Mouse (Mus musculus) limb, embryonic 10.5 days (tissue): ENCODE measurements around the gene Lce1a1. TPM values are rescaled to one million over a fixed set of nuclear protein-coding genes. Genes with fewer than 3 reads are reported as not detected.

ENCODE experiments used
- DNase-seq: peaks from one replicate; pipeline ENCODE4 v3.0.0-alpha.2; 2017; ENCODE audit warnings: low spot score
- H3K27ac ChIP-seq: fragments of 300-500 bp; sonication (generic); 2 replicates; pipeline ENCODE4 v1.5.1; 2016; ENCODE audit warnings: mild to moderate bottlenecking
- H3K27me3 ChIP-seq: fragments of 300-500 bp; sonication (generic); 2 replicates; pipeline ENCODE4 v1.6.1; 2016; ENCODE audit warnings: low read depth, mild to moderate bottlenecking; ENCODE audit not compliant: poor library complexity, severe bottlenecking
- H3K36me3 ChIP-seq: fragments of 300-500 bp; sonication (generic); 2 replicates; pipeline ENCODE4 v1.6.1; 2016; ENCODE audit warnings: mild to moderate bottlenecking, moderate library complexity
- H3K4me1 ChIP-seq: fragments of 300-500 bp; sonication (generic); 2 replicates; pipeline ENCODE4 v1.6.1; 2016
- H3K4me3 ChIP-seq: fragments of 300-500 bp; sonication (generic); 2 replicates; pipeline ENCODE4 v1.5.1; 2016; ENCODE audit warnings: mild to moderate bottlenecking, moderate library complexity
- H3K9me3 ChIP-seq: fragments of 300-500 bp; sonication (generic); replicated peaks from 2 replicates; pipeline ENCODE4 v1.6.1; 2016; ENCODE audit warnings: mild to moderate bottlenecking
- WGBS: fragments of 180-500 bp; shearing (Covaris S2); methylation state at CpG from one replicate; pipeline ENCODE4 v1.1.7; 2016; 5-methylcytosine and 5-hydroxymethylcytosine counted together
- polyA plus RNA-seq: library from polyadenylated mRNA; unstranded; fragments of >200 nt; fragmentation: Nextera tagmentation; extraction: Ambion mirVana; gene quantifications from 2 replicates; pipeline ENCODE4 v1.2.1, GENCODE M21; 2016

The Lce1a1 gene
- polyA plus RNA-seq, 1 experiment from 2014 or later: not detected

- DNase-seq: no peak
- Histone ChIP-seq H3K4me3 (no peak within 1 kb of the TSS), H3K36me3 (no peaks in the 10 kb centered on the region), H3K4me1 (no peaks in the 10 kb centered on the region), H3K9me3 (no peaks in the 10 kb centered on the region), H3K27me3 (no peaks in the 10 kb centered on the region), H3K27ac (no peak within 1 kb of the TSS)
These were observed 40.7 kb downstream of the Lce1a1 start, which contains the start of gene 2210017I01Rik for GRCm38 (mm10) chr3:92607392-92607791. Gene 2210017I01Rik (minus strand): TSS chr3:92607492.

GRCm38 (mm10) chr3:92602169-92602568 lies 45.9 kb downstream of the Lce1a1 start:
- DNase-seq: no peak
- WGBS: 51% methylated on average over 1 of the region's 1 CpGs

GRCm38 (mm10) chr3:92600456-92600855 lies 47.7 kb downstream of the Lce1a1 start:
- Histone ChIP-seq H3K36me3 (no peaks in the 10 kb centered on the region), H3K4me1 (no peaks in the 10 kb centered on the region), H3K9me3 (no peaks in the 10 kb centered on the region), H3K4me3 (no peak overlapping the region), H3K27ac (no peak overlapping the region), H3K27me3 (no peaks in the 10 kb centered on the region)
- 47% methylated on average over 1 of the region's 1 CpGs for WGBS
- no peak for DNase-seq

More at GRCm38 (mm10) chr3:92602169-92602568, 45.9 kb downstream of the Lce1a1 start:
- Histone ChIP-seq H3K27me3 (no peaks in the 10 kb centered on the region), H3K27ac (no peak overlapping the region), H3K36me3 (no peaks in the 10 kb centered on the region), H3K9me3 (no peaks in the 10 kb centered on the region), H3K4me3 (no peak overlapping the region), H3K4me1 (no peaks in the 10 kb centered on the region)

- Histone ChIP-seq H3K36me3 (no peaks in the 10 kb centered on the region), H3K9me3 (no peaks in the 10 kb centered on the region), H3K4me1 (no peaks in the 10 kb centered on the region), H3K27ac (no peak overlapping the region), H3K4me3 (no peak overlapping the region), H3K27me3 (no peaks in the 10 kb centered on the region)
- no peak for DNase-seq
These were observed 48.1 kb downstream of the Lce1a1 start for GRCm38 (mm10) chr3:92599973-92600372.

GRCm38 (mm10) chr3:92598429-92598828 lies 49.7 kb downstream of the Lce1a1 start:
- Histone ChIP-seq H3K4me1 (no peaks in the 10 kb centered on the region), H3K9me3 (no peaks in the 10 kb centered on the region), H3K36me3 (no peaks in the 10 kb centered on the region), H3K27ac (no peak overlapping the region), H3K27me3 (no peaks in the 10 kb centered on the region), H3K4me3 (no peak overlapping the region)
- no peak for DNase-seq
- 93% methylated on average over 2 of the region's 2 CpGs for WGBS

Other genes starting within 250 kb of the Lce1a1 start
- gene Sprr2i, start 240.3 kb downstream of the Lce1a1 start, polyA plus RNA-seq: not detected in 2 replicates
- gene Sprr2j-ps, start 230.2 kb downstream of the Lce1a1 start, polyA plus RNA-seq: not detected in 2 replicates
- gene Gm9774, start 218.9 kb downstream of the Lce1a1 start, polyA plus RNA-seq: 7.4 and 9.1 TPM in 2 replicates
- not detected in 2 replicates for gene Sprr2k, start 215.7 kb downstream of the Lce1a1 start, polyA plus RNA-seq
- not detected in 2 replicates for gene Sprr1b, start 209.5 kb downstream of the Lce1a1 start, polyA plus RNA-seq
- not detected in 2 replicates for gene Sprr3, start 189.6 kb downstream of the Lce1a1 start, polyA plus RNA-seq
- gene Sprr1a, start 162.4 kb downstream of the Lce1a1 start, polyA plus RNA-seq: not detected in 2 replicates
- gene Sprr4, start 147.8 kb downstream of the Lce1a1 start, polyA plus RNA-seq: not detected in 2 replicates
- gene 2310046K23Rik, start 113.8 kb downstream of the Lce1a1 start, polyA plus RNA-seq: not detected in 2 replicates
- gene Ivl, start 74.6 kb downstream of the Lce1a1 start, polyA plus RNA-seq: not detected in 2 replicates
- not detected in 2 replicates for gene Smcp, start 59.3 kb downstream of the Lce1a1 start, polyA plus RNA-seq
- not detected in 2 replicates for gene 2210017I01Rik, start 40.8 kb downstream of the Lce1a1 start, polyA plus RNA-seq
- not detected in 2 replicates for gene Lce6a, start 26.6 kb downstream of the Lce1a1 start, polyA plus RNA-seq
- gene Lce1b, start 8.6 kb upstream of the Lce1a1 start, polyA plus RNA-seq: not detected in 2 replicates
- not detected in 2 replicates for gene Lce1a2, start 22.0 kb upstream of the Lce1a1 start, polyA plus RNA-seq
- not detected in 2 replicates for gene Lce1c, start 30.9 kb upstream of the Lce1a1 start, polyA plus RNA-seq
- gene Lce1d, start 38.9 kb upstream of the Lce1a1 start, polyA plus RNA-seq: not detected in 2 replicates
- not detected in 2 replicates for gene Lce1e, start 60.8 kb upstream of the Lce1a1 start, polyA plus RNA-seq
- not detected in 2 replicates for gene Lce1f, start 72.0 kb upstream of the Lce1a1 start, polyA plus RNA-seq
- not detected in 2 replicates for gene Gm38119, start 90.8 kb upstream of the Lce1a1 start, polyA plus RNA-seq
- not detected in 2 replicates for gene Lce1g, start 104.0 kb upstream of the Lce1a1 start, polyA plus RNA-seq
- not detected in 2 replicates for gene Lce1h, start 116.8 kb upstream of the Lce1a1 start, polyA plus RNA-seq
- not detected in 2 replicates for gene Lce1i, start 130.6 kb upstream of the Lce1a1 start, polyA plus RNA-seq
- gene Lce1j, start 142.2 kb upstream of the Lce1a1 start, polyA plus RNA-seq: not detected in 2 replicates
- gene Lce1k, start 159.6 kb upstream of the Lce1a1 start, polyA plus RNA-seq: not detected in 2 replicates
- gene Kprp, start 178.9 kb upstream of the Lce1a1 start, polyA plus RNA-seq: not detected in 2 replicates
- not detected in 2 replicates for gene Lce1l, start 203.0 kb upstream of the Lce1a1 start, polyA plus RNA-seq
- gene 2310050C09Rik, start 221.9 kb upstream of the Lce1a1 start, polyA plus RNA-seq: not detected in 2 replicates